Mouse (Mus musculus): ENCODE measurements around the gene Acod1.

Acod1 gene

GRCm38 (mm10) chr14:103102246-103102645 is 55.5 kb downstream of the Acod1 start:
- DNase-seq (ENCODE audit: low read depth): no peak

GRCm38 (mm10) chr14:103102731-103103335 is 56.1 kb downstream of the Acod1 start:
- no peak for DNase-seq (ENCODE audit: low read depth)
